8 mouse cellular contexts compared by ENCODE assay signal in genomic region chr9:72693081-72693696, GRCm38 (mm10). TPM values are rescaled to one million over a fixed set of nuclear protein-coding genes. Genes with fewer than 3 reads are reported as not detected.
DNase-seq lines count a peak whose midpoint lies in the region; ATAC-seq lines count a peak whose summit lies in the region.

No protein-coding gene starts in this region.

- peaks cover 56% of the 10 kb centered on the region for H3K4me1 ChIP-seq in embryonic facial prominence, embryonic 12.5 days

- no peaks in the 10 kb centered on the region for H3K27me3 ChIP-seq in embryonic facial prominence, embryonic 12.5 days

- peak overlapping the region; percentile 9 for H3K27ac ChIP-seq in embryonic facial prominence, embryonic 12.5 days

- no peak overlapping the region for H3K4me3 ChIP-seq in embryonic facial prominence, embryonic 12.5 days

- H3K9me3 ChIP-seq in embryonic facial prominence, embryonic 12.5 days = no peaks in the 10 kb centered on the region

- no peak for ATAC-seq in embryonic facial prominence, embryonic 12.5 days (ENCODE audit: insufficient number of reproducible peaks, insufficient read depth, low FRiP score, low TSS enrichment)

- H3K36me3 ChIP-seq in embryonic facial prominence, embryonic 12.5 days = peaks cover 55% of the 10 kb centered on the region

- H3K4me2 ChIP-seq in embryonic facial prominence, embryonic 12.5 days (replicated peaks) = peak overlapping the region; percentile 10; the same call in 1 of the 2 replicates

- H3K9ac ChIP-seq in embryonic facial prominence, embryonic 12.5 days = no peak overlapping the region

- 53% methylated on average over 24 of the region's 24 CpGs for WGBS in embryonic facial prominence, embryonic 12.5 days

- peak; percentile 41 for DNase-seq in adrenal gland, adult 8-10 months
- DNase-seq in adrenal gland, adult 18-20 months (ENCODE audit: low spot score in 2 of 2) = no peak
- peak; percentile 29 for DNase-seq in layer of hippocampus, adult 11-12 months (ENCODE audit: low spot score)
- no peak for DNase-seq in layer of hippocampus, adult 9-11 months
- peak; percentile 32 to 40 for DNase-seq in layer of hippocampus, postnatal 36 days
- no peak for DNase-seq in thymus, adult 18-20 months
- DNase-seq in retina, embryonic 14.5 days (ENCODE audit: low spot score) = no peak

RNA-seq across cellular contexts. Expression of gene Nedd4, which starts 31.0 kb away (rescaled TPM):
- 100 to 1,000 TPM; 380 to 518 (median 475) TPM for total RNA-seq in adrenal gland, adult 8-10 months (2022)
- 100 to 1,000 TPM; 376 to 378 TPM for total RNA-seq in adrenal gland, adult 18-20 months (2021)
- 722 and 756 TPM in 2 replicates for polyA plus RNA-seq in embryonic facial prominence, embryonic 12.5 days (2016; fragmentation: Nextera tagmentation; extraction: Ambion mirVana)
- 100 to 1,000 TPM; 297 to 313 TPM for total RNA-seq in layer of hippocampus, postnatal 36 days (2021)

Comparison
In these comparisons a context has a peak if more than half of its experiments do, and no peak if none do; other contexts are left out.
1. DNase-seq: peak in adrenal gland, adult 8-10 months (single experiment), layer of hippocampus, adult 11-12 months (single experiment) and layer of hippocampus, postnatal 36 days (2 of 2); none in adrenal gland, adult 18-20 months (0 of 2), layer of hippocampus, adult 9-11 months (single experiment), thymus, adult 18-20 months (0 of 2) and retina, embryonic 14.5 days (single experiment).